Mouse (Mus musculus) kidney, adult 18-20 months (tissue): ENCODE data around the gene Efhd1.

Source experiments
- DNase-seq: peaks from one replicate; pipeline ENCODE4 v3.0.0; 2021

The Efhd1 gene

GRCm38 (mm10) chr1:87264134-87265006, at the start of gene Efhd1:
TSS of gene Efhd1 (plus strand) at chr1:87264363.
- DNase-seq = peak; percentile 81

- DNase-seq = no peak
These were observed 49.4 kb upstream of the Efhd1 start for GRCm38 (mm10) chr1:87214748-87215147.

GRCm38 (mm10) chr1:87217938-87218337, 46.2 kb upstream of the Efhd1 start:
- DNase-seq = peak; percentile 29

GRCm38 (mm10) chr1:87225739-87226138, 38.4 kb upstream of the Efhd1 start:
- DNase-seq = no peak

- DNase-seq = no peak
These were observed 37.6 kb upstream of the Efhd1 start for GRCm38 (mm10) chr1:87226409-87227159.

- no peak for DNase-seq
These were observed 37.0 kb upstream of the Efhd1 start for GRCm38 (mm10) chr1:87227160-87227550.

GRCm38 (mm10) chr1:87230606-87231005, 33.6 kb upstream of the Efhd1 start:
- no peak for DNase-seq

- DNase-seq = no peak
These were observed 32.0 kb upstream of the Efhd1 start for GRCm38 (mm10) chr1:87232197-87232596.

GRCm38 (mm10) chr1:87239056-87239455, 25.1 kb upstream of the Efhd1 start:
- no peak for DNase-seq

- DNase-seq = no peak
These were observed 21.1 kb upstream of the Efhd1 start for GRCm38 (mm10) chr1:87243021-87243420.

GRCm38 (mm10) chr1:87245430-87245829, 18.7 kb upstream of the Efhd1 start:
- DNase-seq = no peak

GRCm38 (mm10) chr1:87245929-87246815, 18.0 kb upstream of the Efhd1 start:
- peak; percentile 88 for DNase-seq

GRCm38 (mm10) chr1:87252040-87252609, 12.0 kb upstream of the Efhd1 start:
- DNase-seq = no peak

- no peak for DNase-seq
These were observed 9.0 kb upstream of the Efhd1 start for GRCm38 (mm10) chr1:87255173-87255572.

GRCm38 (mm10) chr1:87257691-87258090, 6.5 kb upstream of the Efhd1 start:
- DNase-seq = no peak

GRCm38 (mm10) chr1:87258484-87258883, 5.7 kb upstream of the Efhd1 start:
- DNase-seq = peak; percentile 63

GRCm38 (mm10) chr1:87259316-87259715, 4.8 kb upstream of the Efhd1 start:
- no peak for DNase-seq

GRCm38 (mm10) chr1:87263257-87263656, 906 bp upstream of the Efhd1 start:
- DNase-seq = no peak

- no peak for DNase-seq
These were observed 398 bp upstream of the Efhd1 start for GRCm38 (mm10) chr1:87263796-87264133.

- DNase-seq = peak; percentile 55
These were observed 1.0 kb downstream of the Efhd1 start for GRCm38 (mm10) chr1:87265200-87265599.

GRCm38 (mm10) chr1:87266296-87267090, 2.3 kb downstream of the Efhd1 start:
- DNase-seq = peak; percentile 44

- DNase-seq = no peak
These were observed 6.0 kb downstream of the Efhd1 start for GRCm38 (mm10) chr1:87270204-87270603.
